Mouse (Mus musculus) spleen, postnatal 14 days (tissue): ENCODE data around the gene Chrdl2.
"Not testable (repeated sequence)": the region's sequence is repeated elsewhere in the genome, so short reads cannot be mapped to it uniquely, and the experiment has no call there.

Source experiments
- DNase-seq, 2 experiments: peaks; one replicate each; pipeline ENCODE4 v3.0.0; 2021 to 2022; ENCODE audit warnings: low spot score in 2 of 2

The Chrdl2 gene

DNA sequence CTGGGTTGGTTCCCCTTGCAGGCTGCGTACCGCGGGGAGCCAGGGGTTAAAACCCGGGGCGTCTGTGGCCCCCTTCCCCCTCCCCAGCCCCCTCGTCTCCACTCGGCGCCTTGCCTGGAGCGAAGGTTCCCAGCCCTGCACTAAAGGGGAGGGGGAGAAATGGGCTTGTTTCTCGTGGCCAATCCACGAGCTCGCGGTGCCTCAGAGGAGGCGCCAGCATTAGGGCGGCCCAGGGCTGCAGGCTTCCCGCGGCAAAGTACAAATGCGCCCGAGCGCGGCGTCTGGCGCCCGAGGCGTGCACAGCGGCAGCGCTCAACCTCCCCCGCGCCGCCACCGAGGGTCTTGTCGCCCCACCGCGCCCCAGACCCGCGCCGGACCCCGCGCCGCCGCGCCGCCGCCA lies at the start of gene Chrdl2:
TSS of gene Chrdl2 (plus strand) at position 383 of the 400 bp plus-strand sequence.
- DNase-seq: no peak

DNA sequence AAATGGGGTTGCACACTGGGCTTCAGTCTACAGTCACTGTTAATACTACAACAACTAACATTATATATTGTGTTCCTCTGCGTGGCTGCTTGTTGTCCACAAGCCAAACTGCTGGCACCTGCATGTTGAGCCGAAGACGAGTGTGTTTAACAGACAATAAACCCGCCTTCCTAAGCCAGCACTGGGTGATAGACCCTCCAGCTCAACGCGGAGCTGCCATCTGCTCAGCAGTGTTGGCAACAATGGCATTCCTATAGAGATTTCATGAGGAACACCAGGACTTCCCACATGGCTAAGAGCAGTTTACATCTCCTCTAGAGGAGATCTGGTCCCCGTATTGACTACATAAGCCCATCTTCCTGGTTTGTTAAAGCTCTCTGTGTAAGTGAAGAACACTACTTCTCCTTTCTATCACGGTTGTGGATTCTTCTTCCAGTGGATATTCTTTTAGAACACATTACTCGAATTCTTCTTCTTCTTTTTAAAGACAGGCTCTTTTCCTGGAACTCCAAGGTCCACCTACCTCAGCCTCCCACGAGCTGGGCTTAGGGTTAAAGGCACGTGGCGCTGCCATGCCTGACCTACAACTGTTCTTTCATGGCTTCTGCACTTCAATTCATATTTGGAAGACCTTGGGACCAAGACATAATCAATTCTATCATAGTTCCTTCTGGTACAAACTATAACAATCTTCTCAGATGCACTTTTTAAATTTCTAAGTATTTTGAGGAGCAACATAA lies 48.6 kb upstream of the Chrdl2 start:
- no peak for DNase-seq

GRCm38 (mm10) chr7:99960571-99960970 lies 45.4 kb upstream of the Chrdl2 start:
- not testable (repeated sequence) for DNase-seq

DNA sequence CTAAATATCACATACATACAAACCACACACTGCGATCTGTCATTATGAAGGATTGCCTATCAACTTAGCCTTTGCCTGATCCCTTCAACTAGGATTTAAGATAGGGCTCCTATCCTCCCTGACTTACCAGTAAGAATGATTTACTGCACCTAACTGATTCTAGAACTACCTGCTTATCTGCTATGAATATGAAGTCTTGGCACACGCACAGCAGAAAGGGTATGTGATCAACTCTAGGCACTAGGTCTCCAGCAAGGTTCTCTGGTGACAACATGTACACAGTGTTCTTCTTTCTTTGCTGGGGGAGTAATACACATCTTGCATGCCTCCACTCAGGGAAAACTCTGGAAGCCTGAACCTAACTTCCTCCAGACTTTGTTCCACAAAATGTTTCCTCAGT lies 44.5 kb upstream of the Chrdl2 start:
- no peak for DNase-seq

DNA sequence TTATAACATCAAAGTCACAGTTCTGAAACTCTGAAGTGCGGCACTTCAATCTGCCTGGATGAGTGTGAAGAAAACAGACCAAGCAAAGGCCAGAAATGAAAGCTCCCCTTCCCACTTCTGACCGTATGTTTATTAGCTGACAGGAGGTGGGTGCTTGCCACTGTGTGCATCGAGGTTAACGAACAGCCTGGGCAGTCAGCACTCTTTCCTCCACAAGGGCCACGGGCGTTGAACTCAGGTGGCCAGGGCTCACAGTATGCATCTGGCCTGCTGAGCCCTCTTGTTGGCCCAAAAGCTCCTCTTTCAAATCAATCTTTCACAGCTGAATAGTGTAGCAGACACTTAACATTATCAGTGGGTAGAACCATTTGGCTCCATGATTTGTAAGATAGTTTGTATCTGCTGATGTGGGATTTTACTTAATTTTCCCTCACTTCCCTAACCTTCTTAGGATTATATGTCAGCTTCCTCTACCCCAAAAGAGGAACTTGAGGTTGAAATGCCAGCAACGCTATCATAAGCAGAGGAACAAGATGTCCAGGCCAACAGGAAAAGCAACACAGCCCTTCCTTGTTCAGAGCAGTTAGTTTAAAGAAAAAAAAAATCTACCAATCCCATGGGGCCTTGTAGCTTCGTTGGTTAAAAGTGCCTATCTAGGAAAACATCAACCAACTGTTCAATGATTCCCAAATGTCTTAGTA lies 43.3 kb upstream of the Chrdl2 start:
- DNase-seq: no peak

- no peak for DNase-seq
These were observed 42.6 kb upstream of the Chrdl2 start for GRCm38 (mm10) chr7:99963237-99963860.

DNA sequence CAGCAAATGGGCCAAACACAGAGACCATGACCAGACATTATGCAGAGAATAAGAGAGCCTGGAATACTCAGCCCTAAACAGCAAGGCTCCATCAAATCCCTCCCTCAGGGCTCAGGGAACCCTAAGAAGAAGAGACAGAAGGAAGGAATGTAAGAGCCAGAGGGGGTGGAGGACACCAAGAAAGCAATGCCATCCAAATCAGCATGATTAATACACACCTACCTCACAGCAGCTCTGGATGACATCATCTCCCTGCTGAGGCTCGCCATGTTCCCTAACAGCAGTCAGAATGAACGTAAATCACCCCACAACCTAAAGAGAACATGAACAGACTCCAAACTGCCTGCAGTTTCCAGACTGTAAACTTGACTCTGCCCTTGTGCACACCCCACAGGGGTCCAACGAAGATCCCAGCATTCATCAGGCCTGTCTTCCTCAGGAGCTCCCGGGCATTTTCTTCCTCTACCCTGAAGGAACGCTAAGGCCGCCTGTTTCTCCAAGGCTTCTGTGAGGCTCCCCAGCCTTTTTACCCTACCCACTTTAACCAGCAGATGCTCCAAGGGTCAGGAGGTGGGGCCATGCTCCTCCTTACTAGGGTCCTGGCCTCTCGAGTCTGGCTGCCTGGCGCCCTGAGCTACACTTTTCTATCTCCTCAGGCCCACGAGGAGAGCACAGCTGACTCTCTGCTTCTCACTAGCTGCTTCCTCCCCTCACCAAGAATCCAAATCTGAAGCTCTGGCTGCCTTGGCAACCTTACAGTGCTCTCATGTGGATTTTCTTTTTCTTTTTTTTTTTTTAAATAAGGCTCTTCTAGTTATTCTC lies 40.7 kb upstream of the Chrdl2 start:
- no peak for DNase-seq

DNA sequence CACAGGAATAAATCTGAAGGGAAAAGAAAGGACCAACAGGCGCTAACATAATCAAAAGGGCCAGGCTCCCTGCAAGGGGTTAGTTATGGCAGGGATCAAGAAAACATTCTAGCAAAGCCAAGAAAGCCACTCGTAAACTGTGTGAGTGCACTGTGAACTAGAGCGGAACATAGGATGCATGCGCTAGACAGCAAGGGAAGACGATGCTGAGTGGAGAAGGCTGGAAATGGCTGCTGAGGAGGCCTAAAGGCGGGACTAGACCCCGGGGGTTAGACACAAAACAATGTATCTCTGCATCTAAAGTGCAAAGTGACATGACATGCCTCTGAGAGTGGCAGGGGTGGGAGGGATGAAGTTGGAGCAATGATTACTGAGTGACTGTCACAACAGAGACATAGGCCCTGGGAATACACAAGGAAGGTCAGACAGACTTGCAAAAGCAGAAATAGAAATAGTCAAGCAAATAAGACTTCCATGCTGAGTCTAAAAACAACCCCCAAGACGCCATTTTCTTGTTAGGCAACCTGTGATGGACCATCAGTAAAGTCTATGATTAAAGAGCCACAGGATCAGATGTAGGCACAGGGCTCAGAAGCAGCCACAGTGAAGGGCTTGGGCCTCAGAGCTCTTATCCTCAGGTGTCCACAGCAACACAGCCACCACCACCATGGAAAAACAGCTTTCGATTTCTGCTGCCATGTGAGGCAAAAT lies 39.8 kb upstream of the Chrdl2 start:
- DNase-seq: no peak

- no peak for DNase-seq
These were observed 36.8 kb upstream of the Chrdl2 start for GRCm38 (mm10) chr7:99969151-99969550.

DNA sequence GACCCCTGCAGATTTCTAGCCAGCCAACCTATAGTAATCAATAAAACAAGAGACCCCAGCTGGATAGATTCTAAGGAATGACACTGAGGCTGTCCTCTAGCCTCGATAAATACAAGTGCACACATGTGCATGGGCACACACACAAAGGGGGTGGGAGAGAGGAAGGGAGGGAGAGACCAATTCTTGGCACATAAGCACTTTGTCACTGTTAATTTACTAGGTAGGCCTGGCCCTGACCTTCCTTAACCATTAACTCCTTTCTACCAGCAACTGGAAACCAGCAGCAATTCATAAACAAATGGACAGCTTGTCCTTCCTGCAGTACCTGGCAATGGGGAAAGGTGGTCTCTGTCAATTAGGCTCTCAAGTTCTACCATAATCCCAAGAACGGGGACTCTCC lies 34.0 kb upstream of the Chrdl2 start:
- no peak for DNase-seq

DNA sequence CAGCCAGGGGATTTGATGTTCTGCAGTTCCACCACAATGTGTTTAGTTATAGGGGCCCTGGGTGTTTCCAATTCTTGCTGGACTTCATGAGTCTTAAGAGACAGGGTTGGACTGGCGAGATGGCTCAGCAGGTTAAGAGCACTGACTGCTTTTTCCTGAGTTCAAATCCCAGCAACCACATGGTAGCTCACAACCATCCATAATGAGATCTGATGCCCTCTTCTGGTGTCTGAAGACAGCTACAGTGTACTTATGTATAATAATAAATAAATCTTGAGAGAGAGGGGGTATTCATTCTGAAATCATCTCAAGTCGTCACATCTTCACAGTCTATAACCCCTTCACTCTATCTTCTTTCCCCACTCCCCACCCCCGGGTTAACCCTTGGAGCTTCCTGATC lies 33.1 kb upstream of the Chrdl2 start:
- not testable (repeated sequence) for DNase-seq

- DNase-seq: no peak
These were observed 31.6 kb upstream of the Chrdl2 start for GRCm38 (mm10) chr7:99974208-99974970.

- no peak for DNase-seq
These were observed 30.0 kb upstream of the Chrdl2 start for GRCm38 (mm10) chr7:99975819-99976575.

DNA sequence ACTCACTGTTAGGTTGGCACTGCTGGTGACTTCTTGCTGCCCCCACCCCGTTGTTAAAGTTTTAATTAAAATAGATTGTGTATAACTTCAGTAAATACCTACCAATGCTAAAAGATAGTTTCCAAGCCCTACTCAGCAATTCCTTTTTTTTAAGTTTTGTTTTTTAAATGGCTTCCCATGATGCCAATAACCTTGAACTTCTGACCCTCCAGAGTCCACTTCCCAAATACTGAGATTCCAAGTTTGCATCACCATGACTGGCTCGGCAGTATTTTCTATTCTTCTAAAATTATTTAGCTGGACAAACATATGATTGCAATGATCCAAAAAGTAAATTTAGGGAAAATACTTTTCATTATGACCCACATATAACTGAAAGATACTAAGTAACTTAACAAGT lies 27.9 kb upstream of the Chrdl2 start:
- DNase-seq: no peak

DNA sequence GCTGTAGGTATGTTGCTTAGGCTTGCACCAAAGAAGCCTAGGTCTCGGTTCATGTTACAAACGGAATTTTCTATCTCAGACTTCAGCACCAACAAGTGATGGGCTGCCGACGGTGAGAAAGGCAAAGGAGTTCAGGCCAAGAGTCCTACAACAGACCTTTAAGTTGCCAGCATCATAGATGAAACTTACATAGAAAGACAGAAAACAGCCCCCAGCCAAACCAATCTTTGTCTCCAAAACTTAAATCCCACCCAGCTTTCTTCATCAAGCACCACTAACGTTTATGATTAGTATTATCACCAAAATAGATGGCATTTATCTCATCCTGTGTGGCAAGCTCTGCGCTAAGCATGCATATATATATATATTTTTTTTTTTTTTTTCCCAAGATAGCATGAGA lies 26.9 kb upstream of the Chrdl2 start:
- no peak for DNase-seq

DNA sequence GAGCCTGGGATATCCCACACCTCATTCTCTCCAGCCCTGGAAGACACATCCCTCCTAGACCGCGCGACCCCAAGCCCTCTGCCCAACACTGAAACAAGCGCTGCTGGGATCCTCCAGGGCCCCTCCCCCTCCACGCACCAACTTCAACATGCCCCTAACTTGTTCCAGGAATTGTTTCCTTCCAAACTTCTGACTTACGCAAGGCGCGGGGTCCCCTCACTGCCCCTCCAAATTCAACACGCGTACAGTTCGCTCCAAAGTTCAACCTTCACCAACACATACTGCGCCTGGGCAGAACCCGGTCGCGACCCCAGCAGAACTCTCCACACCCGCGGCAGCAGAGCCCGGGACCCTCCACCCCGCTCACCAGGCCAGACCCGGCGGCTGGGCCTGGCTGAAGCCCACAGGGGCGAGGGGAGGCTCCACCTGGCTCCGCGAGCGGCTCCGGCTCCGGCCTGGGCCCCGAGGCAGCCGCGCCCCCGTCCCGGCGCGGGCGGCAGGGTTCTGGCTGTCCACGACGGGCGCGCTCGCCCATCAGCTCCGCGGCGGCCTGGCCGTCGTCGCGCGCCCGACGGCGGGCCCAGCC lies 26.3 kb upstream of the Chrdl2 start:
- peak; percentile 9 to 35 for DNase-seq

DNA sequence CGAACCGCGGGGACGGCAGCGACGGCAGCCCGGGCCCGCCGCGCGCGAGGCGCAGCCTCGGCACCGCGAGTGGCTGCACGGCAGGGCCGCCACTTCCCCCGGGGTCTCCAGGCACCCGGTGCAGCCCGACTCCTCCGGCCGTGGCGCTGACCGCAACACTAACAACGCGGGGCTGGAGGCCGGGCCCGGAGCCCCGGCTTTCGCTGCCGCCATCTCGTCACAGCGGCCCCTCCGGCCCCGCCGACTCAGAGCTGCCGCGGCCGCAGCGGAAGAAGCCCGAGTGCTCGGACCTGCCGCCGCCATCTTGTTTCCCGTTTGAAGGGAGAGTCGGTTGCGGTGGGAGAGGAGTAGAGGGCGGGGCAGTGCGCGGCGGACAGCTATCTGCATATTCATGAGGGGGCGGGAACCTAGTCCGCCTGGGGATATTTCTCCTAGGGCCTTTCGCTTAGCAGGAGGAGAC lies 25.8 kb upstream of the Chrdl2 start, which contains the start of gene Rnf169:
TSS of gene Rnf169 (minus strand) at position 317 of the 460 bp plus-strand sequence.
- DNase-seq: peak; percentile 79 to 85

DNA sequence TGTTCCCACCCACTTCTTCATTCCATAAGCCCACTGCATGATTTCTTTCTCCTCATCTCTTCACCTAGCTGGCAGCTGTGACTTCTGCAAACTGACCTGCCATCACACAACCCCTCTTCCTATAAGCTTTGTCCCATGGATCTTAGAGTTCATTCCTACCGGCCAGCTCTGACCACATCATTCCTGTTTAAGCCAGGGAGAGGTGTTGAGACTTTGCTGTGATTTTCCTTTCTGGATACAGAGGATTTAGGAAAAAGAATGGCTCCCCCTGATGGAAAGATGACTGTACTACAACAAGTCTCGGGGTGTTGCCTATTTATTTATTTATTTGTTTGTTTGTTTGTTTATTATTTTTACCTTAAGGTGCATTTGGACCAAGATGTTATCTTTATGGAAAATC lies 24.7 kb upstream of the Chrdl2 start:
- DNase-seq: no peak
